Mouse (Mus musculus): ENCODE measurements around the gene Srcap. TPM values are rescaled to one million over a fixed set of nuclear protein-coding genes. Genes with fewer than 3 reads are reported as not detected.

The Srcap gene
- polyA plus RNA-seq, 1 experiment from 2014 or later: 40.1 TPM

DNA sequence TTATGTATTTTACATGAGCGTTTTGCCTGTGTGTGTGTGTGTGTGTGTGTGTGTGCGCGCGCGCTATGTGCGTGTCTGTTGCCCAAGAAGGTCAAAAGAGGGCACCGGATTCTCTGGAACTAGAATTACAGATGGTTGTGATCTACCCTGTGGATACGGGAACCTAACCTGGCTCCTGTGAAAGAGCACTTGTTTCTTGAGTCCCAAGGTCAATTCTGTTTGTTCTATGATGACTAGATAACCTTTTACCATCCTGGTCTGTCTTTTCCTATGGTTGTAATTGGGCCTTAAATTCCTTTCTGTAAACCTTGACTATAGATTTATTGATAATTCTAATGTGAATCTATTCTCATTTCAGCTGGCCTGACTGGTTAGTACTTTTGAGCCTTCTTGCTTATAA is 39.8 kb downstream of the Srcap start:
- H3K9me3 ChIP-seq (ENCODE audit: control insufficient read depth, low read length): no peaks in the 10 kb centered on the region
- 93% methylated on average over 8 of the region's 8 CpGs for WGBS
- no peak overlapping the region for H3K9ac ChIP-seq (ENCODE audit: low read length)
- no peaks in the 10 kb centered on the region for H3K27me3 ChIP-seq (ENCODE audit: control insufficient read depth, insufficient read depth, low read length)
- ATAC-seq (ENCODE audit: insufficient number of reproducible peaks, insufficient read depth, low FRiP score, low read depth): no peak
- H3K4me2 ChIP-seq (ENCODE audit: low read length): no peak overlapping the region
- H3K4me3 ChIP-seq (ENCODE audit: control insufficient read depth in 1 of 2, insufficient read depth in 1 of 2, low read depth in 1 of 2, low read length in 2 of 2): no peak overlapping the region
- no peaks in the 10 kb centered on the region for H3K4me1 ChIP-seq (ENCODE audit: control insufficient read depth in 2 of 2, insufficient read depth in 2 of 2, low read length in 2 of 2)
- no peak overlapping the region for H3K27ac ChIP-seq (replicated peaks in 1 of 2; ENCODE audit: control insufficient read depth in 1 of 2, insufficient read depth in 1 of 2, low read depth in 2 of 2, low read length in 2 of 2)
- peaks cover 93% of the 10 kb centered on the region for H3K36me3 ChIP-seq (ENCODE audit: control insufficient read depth, insufficient read depth, low read length)

DNA sequence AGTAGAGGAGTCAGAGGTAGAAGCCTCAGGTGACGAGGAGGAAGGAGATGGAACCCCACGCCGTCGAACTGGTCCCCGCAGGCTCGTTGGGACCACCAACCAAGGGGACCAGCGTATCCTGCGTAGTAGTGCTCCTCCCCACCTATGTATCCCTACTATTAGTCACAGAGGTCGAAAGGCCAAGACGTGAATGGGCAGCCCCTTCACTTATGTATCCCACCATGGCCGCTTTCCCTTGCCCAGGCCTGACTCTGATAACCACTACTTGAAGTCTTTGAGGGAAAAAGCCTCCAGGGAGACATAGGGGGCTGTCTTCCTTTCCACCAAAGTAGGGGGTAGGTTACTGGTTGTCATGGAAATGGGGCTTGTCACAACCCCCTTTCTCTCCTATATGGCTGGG is 48.8 kb downstream of the Srcap start:
- no peak for ATAC-seq (ENCODE audit: insufficient number of reproducible peaks, insufficient read depth, low FRiP score, low read depth)
- no peak overlapping the region for H3K4me2 ChIP-seq (ENCODE audit: low read length)
- no peaks in the 10 kb centered on the region for H3K9me3 ChIP-seq (ENCODE audit: control insufficient read depth, low read length)
- peaks cover 4 to 9% of the 10 kb centered on the region in 2 experiments; a peak in 3 of 4 replicates for H3K4me1 ChIP-seq (ENCODE audit: control insufficient read depth in 2 of 2, insufficient read depth in 2 of 2, low read length in 2 of 2)
- H3K27me3 ChIP-seq (ENCODE audit: control insufficient read depth, insufficient read depth, low read length): no peaks in the 10 kb centered on the region
- no peak overlapping the region for H3K27ac ChIP-seq (replicated peaks in 1 of 2; ENCODE audit: control insufficient read depth in 1 of 2, insufficient read depth in 1 of 2, low read depth in 2 of 2, low read length in 2 of 2)
- 97% methylated on average over 3 of the region's 11 CpGs for WGBS
- H3K9ac ChIP-seq (ENCODE audit: low read length): no peak overlapping the region
- peaks cover 93% of the 10 kb centered on the region for H3K36me3 ChIP-seq (ENCODE audit: control insufficient read depth, insufficient read depth, low read length)
- H3K4me3 ChIP-seq (ENCODE audit: control insufficient read depth in 1 of 2, insufficient read depth in 1 of 2, low read depth in 1 of 2, low read length in 2 of 2): no peak overlapping the region

DNA sequence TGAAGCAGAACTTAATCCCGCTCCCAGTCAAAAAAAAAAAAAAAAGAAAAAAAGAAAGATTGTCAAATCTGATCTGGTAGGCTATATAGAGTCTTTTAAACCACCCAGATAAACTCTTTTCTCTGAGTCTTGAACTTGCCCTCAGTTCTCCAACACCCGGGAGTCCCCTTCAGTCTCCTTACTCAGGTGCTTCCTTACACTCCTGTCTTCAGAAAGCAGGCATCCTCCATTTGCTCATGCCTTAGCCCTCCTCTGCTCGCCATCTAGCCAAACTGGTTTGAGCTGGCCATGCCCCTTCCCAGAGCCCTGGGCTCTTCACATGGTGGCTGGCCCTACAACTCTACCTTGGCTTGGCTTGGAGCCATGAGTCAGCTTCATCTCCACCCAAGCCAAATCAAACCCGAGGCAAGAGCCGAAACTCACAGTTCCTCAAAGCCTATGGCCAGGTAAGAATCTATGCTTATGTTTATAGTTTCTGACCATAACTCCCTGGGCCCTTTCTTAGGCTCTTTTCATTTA is 49.6 kb downstream of the Srcap start, which contains the start of gene Tmem265:
Gene Tmem265, plus strand, starts transcription at position 51 of the 519 bp plus-strand sequence.
- 92% methylated on average over 5 of the region's 5 CpGs for WGBS
- no peak within 1 kb of the TSS for H3K27ac ChIP-seq (replicated peaks in 1 of 2; ENCODE audit: control insufficient read depth in 1 of 2, insufficient read depth in 1 of 2, low read depth in 2 of 2, low read length in 2 of 2)

GRCm38 (mm10) chr7:127564381-127565150 is 52.8 kb downstream of the Srcap start:
- peaks cover 85% of the 10 kb centered on the region for H3K36me3 ChIP-seq (ENCODE audit: control insufficient read depth, insufficient read depth, low read length)
- no peak overlapping the region for H3K4me2 ChIP-seq (ENCODE audit: low read length)
- 43% methylated on average over 6 of the region's 6 CpGs for WGBS
- peak; percentile 68; the same call in 1 of the 2 replicates for ATAC-seq (ENCODE audit: insufficient number of reproducible peaks, insufficient read depth, low FRiP score, low read depth)
- no peaks in the 10 kb centered on the region for H3K27me3 ChIP-seq (ENCODE audit: control insufficient read depth, insufficient read depth, low read length)
- peak overlapping the region; percentile 42 to 54; a peak in 3 of 4 replicates for H3K27ac ChIP-seq (replicated peaks in 1 of 2; ENCODE audit: control insufficient read depth in 1 of 2, insufficient read depth in 1 of 2, low read depth in 2 of 2, low read length in 2 of 2)
- peaks cover 4 to 9% of the 10 kb centered on the region in 2 experiments; a peak in 3 of 4 replicates for H3K4me1 ChIP-seq (ENCODE audit: control insufficient read depth in 2 of 2, insufficient read depth in 2 of 2, low read length in 2 of 2)
- H3K9me3 ChIP-seq (ENCODE audit: control insufficient read depth, low read length): no peaks in the 10 kb centered on the region
- no peak overlapping the region for H3K4me3 ChIP-seq (ENCODE audit: control insufficient read depth in 1 of 2, insufficient read depth in 1 of 2, low read depth in 1 of 2, low read length in 2 of 2)
- H3K9ac ChIP-seq (ENCODE audit: low read length): peak overlapping the region; percentile 41; the same call in 1 of the 2 replicates

More for the DNA sequence above, 49.6 kb downstream of the Srcap start, which contains the start of gene Tmem265:
- Histone ChIP-seq H3K4me1 (ENCODE audit: control insufficient read depth in 2 of 2, insufficient read depth in 2 of 2, low read length in 2 of 2) (peaks cover 4 to 9% of the 10 kb centered on the region in 2 experiments; a peak in 3 of 4 replicates), H3K9me3 (ENCODE audit: control insufficient read depth, low read length) (no peaks in the 10 kb centered on the region), H3K4me3 (ENCODE audit: control insufficient read depth in 1 of 2, insufficient read depth in 1 of 2, low read depth in 1 of 2, low read length in 2 of 2) (no peak within 1 kb of the TSS), H3K27me3 (ENCODE audit: control insufficient read depth, insufficient read depth, low read length) (no peaks in the 10 kb centered on the region), H3K9ac (ENCODE audit: low read length) (no peak within 1 kb of the TSS), H3K36me3 (ENCODE audit: control insufficient read depth, insufficient read depth, low read length) (peaks cover 93% of the 10 kb centered on the region), H3K4me2 (ENCODE audit: low read length) (no peak within 1 kb of the TSS)
- ATAC-seq (ENCODE audit: insufficient number of reproducible peaks, insufficient read depth, low FRiP score, low read depth): no peak

DNA sequence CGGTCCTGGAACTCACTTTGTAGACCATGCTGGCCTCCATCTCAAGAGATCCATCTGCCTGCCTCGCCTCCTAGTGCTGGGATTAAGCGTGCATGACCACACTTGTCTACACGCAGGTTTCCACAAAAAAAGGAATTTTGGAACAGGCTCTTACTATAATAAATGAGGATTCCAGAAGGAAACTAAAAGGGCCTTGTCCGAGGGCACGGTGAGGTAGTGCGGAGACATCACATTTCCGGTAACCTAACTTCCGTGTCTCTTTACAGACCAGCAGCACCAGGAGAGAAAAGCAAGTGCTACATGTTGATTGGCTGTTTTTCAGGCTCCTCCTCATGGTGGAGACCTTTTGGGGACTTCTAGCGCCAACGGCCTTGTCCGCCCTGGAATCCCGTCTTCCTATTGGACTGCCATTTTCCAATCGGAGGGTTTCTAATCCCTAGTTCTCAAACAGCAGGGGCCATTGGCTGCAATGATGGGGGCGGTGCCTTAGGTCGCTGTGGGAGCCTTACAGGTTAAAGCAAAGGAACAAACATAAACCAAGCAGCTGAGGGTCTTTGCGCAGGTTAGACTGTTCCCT is 61.2 kb downstream of the Srcap start, which contains the start of gene Phkg2:
Gene Phkg2, plus strand, starts transcription at position 446 of the 577 bp plus-strand sequence.
- Histone ChIP-seq H3K27me3 (ENCODE audit: control insufficient read depth, insufficient read depth, low read length) (no peaks in the 10 kb centered on the region), H3K9me3 (ENCODE audit: control insufficient read depth, low read length) (no peaks in the 10 kb centered on the region), H3K4me1 (ENCODE audit: control insufficient read depth in 2 of 2, insufficient read depth in 2 of 2, low read length in 2 of 2) (peaks cover 6 to 21% of the 10 kb centered on the region in 2 experiments; a peak in 3 of 4 replicates), H3K36me3 (ENCODE audit: control insufficient read depth, insufficient read depth, low read length) (peaks cover 28% of the 10 kb centered on the region), H3K4me3 (ENCODE audit: control insufficient read depth in 1 of 2, insufficient read depth in 1 of 2, low read depth in 1 of 2, low read length in 2 of 2) (peak within 1 kb of the TSS; percentile 60 to 76), H3K4me2 (ENCODE audit: low read length) (peak within 1 kb of the TSS; percentile 90), H3K27ac (replicated peaks in 1 of 2; ENCODE audit: control insufficient read depth in 1 of 2, insufficient read depth in 1 of 2, low read depth in 2 of 2, low read length in 2 of 2) (peak within 1 kb of the TSS; percentile 51 to 79), H3K9ac (ENCODE audit: low read length) (peak within 1 kb of the TSS; percentile 87)
- WGBS: under 1% methylated on average over 17 of the region's 17 CpGs
- peak; percentile 95 for ATAC-seq (ENCODE audit: insufficient number of reproducible peaks, insufficient read depth, low FRiP score, low read depth)

DNA sequence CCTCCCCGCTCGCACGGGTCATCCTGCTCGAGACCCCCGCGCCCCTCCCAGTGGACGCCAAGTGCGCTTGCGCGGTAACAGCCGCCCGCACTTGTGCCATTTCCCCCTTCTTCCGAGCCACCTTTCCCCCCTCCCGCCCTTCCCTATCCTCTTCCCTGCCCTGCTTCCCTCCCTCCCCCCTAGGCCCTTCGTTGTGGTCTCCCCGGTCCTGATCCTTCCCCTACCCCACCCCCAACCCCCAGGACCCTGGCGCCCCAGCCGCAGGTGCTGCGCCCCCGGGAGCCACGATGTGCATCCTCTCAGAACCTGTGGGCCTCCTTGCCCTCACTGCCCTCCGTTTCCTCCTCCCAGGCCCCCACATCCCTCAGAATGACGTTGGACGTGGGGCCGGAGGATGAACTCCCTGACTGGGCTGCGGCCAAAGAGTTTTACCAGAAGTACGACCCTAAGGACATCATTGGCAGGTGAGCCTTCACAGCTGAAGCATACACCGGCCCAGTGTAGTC is 61.8 kb downstream of the Srcap start:
- Histone ChIP-seq H3K4me1 (ENCODE audit: control insufficient read depth in 2 of 2, insufficient read depth in 2 of 2, low read length in 2 of 2) (peaks cover 6 to 21% of the 10 kb centered on the region in 2 experiments; a peak in 3 of 4 replicates), H3K9me3 (ENCODE audit: control insufficient read depth, low read length) (no peaks in the 10 kb centered on the region), H3K27me3 (ENCODE audit: control insufficient read depth, insufficient read depth, low read length) (no peaks in the 10 kb centered on the region), H3K9ac (ENCODE audit: low read length) (peak overlapping the region; percentile 87), H3K4me2 (ENCODE audit: low read length) (peak overlapping the region; percentile 90), H3K27ac (replicated peaks in 1 of 2; ENCODE audit: control insufficient read depth in 1 of 2, insufficient read depth in 1 of 2, low read depth in 2 of 2, low read length in 2 of 2) (peak overlapping the region in 1 of 2 experiments; percentile 79; a peak in 2 of 4 replicates), H3K4me3 (ENCODE audit: control insufficient read depth in 1 of 2, insufficient read depth in 1 of 2, low read depth in 1 of 2, low read length in 2 of 2) (peak overlapping the region; percentile 60 to 76), H3K36me3 (ENCODE audit: control insufficient read depth, insufficient read depth, low read length) (peaks cover 30% of the 10 kb centered on the region)
- ATAC-seq (ENCODE audit: insufficient number of reproducible peaks, insufficient read depth, low FRiP score, low read depth): no peak; the same call in none of the 2 replicates
- 2% methylated on average over 27 of the region's 28 CpGs for WGBS

DNA sequence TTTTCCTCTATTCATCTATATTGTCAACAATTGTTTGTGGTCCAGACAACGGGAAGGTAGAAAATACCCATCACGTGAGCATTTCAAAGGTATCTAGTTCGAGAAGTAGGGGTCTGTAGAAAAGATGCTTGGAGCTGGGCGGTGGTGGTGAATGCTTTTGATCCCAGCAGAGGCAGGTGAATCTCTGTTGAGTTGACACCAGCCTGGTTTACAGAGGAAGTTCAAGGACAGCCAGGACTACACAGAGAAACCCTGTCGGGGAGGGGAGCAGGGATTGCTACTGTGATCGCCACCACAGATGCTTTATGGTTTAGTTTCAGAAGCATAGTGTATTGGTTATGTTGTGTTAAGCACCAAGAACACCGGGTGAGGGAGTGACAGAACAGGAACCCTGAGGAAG is 62.3 kb downstream of the Srcap start:
- no peak overlapping the region for H3K27ac ChIP-seq (replicated peaks in 1 of 2; ENCODE audit: control insufficient read depth in 1 of 2, insufficient read depth in 1 of 2, low read depth in 2 of 2, low read length in 2 of 2)
- 13% methylated on average over 7 of the region's 7 CpGs for WGBS
- H3K4me2 ChIP-seq (ENCODE audit: low read length): peak overlapping the region; percentile 90
- H3K4me1 ChIP-seq (ENCODE audit: control insufficient read depth in 2 of 2, insufficient read depth in 2 of 2, low read length in 2 of 2): peaks cover 6 to 21% of the 10 kb centered on the region in 2 experiments; a peak in 3 of 4 replicates
- H3K27me3 ChIP-seq (ENCODE audit: control insufficient read depth, insufficient read depth, low read length): no peaks in the 10 kb centered on the region
- peak overlapping the region; percentile 60 to 76 for H3K4me3 ChIP-seq (ENCODE audit: control insufficient read depth in 1 of 2, insufficient read depth in 1 of 2, low read depth in 1 of 2, low read length in 2 of 2)
- ATAC-seq (ENCODE audit: insufficient number of reproducible peaks, insufficient read depth, low FRiP score, low read depth): no peak
- peak overlapping the region; percentile 87 for H3K9ac ChIP-seq (ENCODE audit: low read length)
- H3K36me3 ChIP-seq (ENCODE audit: control insufficient read depth, insufficient read depth, low read length): peaks cover 31% of the 10 kb centered on the region
- no peaks in the 10 kb centered on the region for H3K9me3 ChIP-seq (ENCODE audit: control insufficient read depth, low read length)

All from heart, embryonic 14.5 days (tissue).